Mouse (Mus musculus) liver, embryonic 14.5 days (tissue): ENCODE measurements at regions not wholly inside any gene's neighbourhood (a gene's known extent, or its start where the extent isn't known, plus 50 kb on each side); places are given as distances from the start of the nearest gene placed in this dataset.

Experiments used
- CTCF ChIP-seq: IDR thresholded peaks from 2 replicates; pipeline ENCODE4 v1.5.1; 2016; ENCODE audit warnings: antibody characterized with exemption, low read depth, control low read depth
- EP300 ChIP-seq: IDR thresholded peaks from 2 replicates; pipeline ENCODE4 v1.6.1; 2016; ENCODE audit warnings: antibody characterized with exemption, low read depth

DNA sequence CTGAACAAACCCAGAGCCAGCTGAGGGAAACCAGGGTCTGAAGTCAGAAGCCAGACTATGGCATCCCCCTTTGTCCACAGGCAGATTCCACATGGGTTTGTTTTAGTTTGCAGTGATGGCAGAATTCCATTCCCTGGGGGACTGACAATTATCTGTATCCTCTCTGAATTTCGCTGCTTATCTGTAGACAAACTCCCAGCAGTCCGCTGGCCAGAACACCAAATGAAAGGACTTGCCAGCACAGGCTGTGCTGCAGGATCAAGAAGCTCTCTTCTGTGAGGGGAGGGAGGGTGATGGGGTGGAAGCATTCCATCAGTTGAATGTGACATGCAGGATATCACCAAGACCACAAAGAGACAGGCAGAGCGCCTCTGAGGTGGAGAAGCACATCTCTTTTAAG, 233.8 kb downstream of the Ankrd16 start:
- TF ChIP-seq CTCF (no peak), EP300 (no peak)
